Mouse (Mus musculus): ENCODE results near the gene Fam241a. TPM values are rescaled to one million over a fixed set of nuclear protein-coding genes. Genes with fewer than 3 reads are reported as not detected.
A peak's percentile ranks its signal among the peaks of the same experiment; 100 is the strongest.

Gene Fam241a
- polyA plus RNA-seq, 1 experiment from 2014 or later, result 47.3 TPM

- no peak overlapping the region for H3K9ac ChIP-seq
- no peak overlapping the region for H3K4me3 ChIP-seq (replicated peaks)
- no peak overlapping the region for H3K27ac ChIP-seq
- 88% methylated on average over 7 of the region's 7 CpGs for WGBS (ENCODE audit: insufficient replicate concordance)
- no peak overlapping the region for H3K4me2 ChIP-seq
- H3K36me3 ChIP-seq, result peaks cover 50% of the 10 kb centered on the region
- ATAC-seq (ENCODE audit: low read depth), result no peak
- H3K27me3 ChIP-seq, result no peaks in the 10 kb centered on the region
- DNase-seq, result no peak
- peaks cover 12% of the 10 kb centered on the region for H3K4me1 ChIP-seq (replicated peaks)
- H3K9me3 ChIP-seq (replicated peaks), result no peaks in the 10 kb centered on the region
Measured at GRCm38 (mm10) chr3:127875059-127875458, 21.1 kb downstream of the Fam241a start.

DNA sequence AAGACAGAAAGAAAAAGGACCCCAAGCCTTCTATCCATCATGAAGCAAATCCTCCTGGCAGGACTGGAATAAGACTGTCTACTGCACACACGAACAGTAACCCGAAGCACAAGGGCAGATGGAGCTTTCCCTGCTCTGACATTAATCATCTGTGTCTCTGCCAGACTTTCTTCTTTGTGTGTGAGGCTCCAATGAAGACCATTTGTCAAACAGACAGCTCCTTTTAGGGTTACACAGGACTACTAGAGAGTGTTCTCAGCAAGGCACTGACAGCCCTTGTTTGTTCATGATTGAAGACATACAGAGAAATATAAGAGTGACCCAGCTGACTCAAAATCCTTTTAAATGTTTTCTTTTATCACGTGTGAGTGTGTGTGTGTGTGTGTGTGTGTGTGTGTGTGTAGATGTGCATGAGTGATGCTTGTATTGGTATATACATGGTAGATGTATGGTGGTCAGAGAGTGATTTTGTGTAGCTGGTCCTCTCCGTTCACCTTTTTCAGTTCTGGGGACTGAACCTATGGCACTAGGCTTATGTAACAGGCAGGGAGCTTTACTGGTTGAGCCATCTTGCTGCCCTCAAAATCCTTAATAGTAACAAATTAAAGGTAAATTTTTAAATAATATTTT lies 21.8 kb downstream of the Fam241a start:
- no peak for ATAC-seq (ENCODE audit: low read depth)

GRCm38 (mm10) chr3:127871575-127871974 lies 24.5 kb downstream of the Fam241a start:
- no peak overlapping the region for H3K4me3 ChIP-seq (replicated peaks)
- DNase-seq (no peak), ATAC-seq (ENCODE audit: low read depth) (no peak)
- H3K9ac ChIP-seq, result no peak overlapping the region
- no peak overlapping the region for H3K27ac ChIP-seq
- H3K4me1 ChIP-seq (replicated peaks), result peaks cover 3% of the 10 kb centered on the region
- H3K4me2 ChIP-seq, result no peak overlapping the region
- peaks cover 61% of the 10 kb centered on the region for H3K36me3 ChIP-seq
- H3K27me3 ChIP-seq, result no peaks in the 10 kb centered on the region
- WGBS (ENCODE audit: insufficient replicate concordance), result 63% methylated on average over 9 of the region's 9 CpGs
- H3K9me3 ChIP-seq (replicated peaks), result no peaks in the 10 kb centered on the region

More for the DNA sequence above, 21.8 kb downstream of the Fam241a start:
- Histone ChIP-seq H3K9ac (no peak overlapping the region), H3K27me3 (no peaks in the 10 kb centered on the region), H3K36me3 (peaks cover 51% of the 10 kb centered on the region), H3K4me3 (replicated peaks) (no peak overlapping the region), H3K4me1 (replicated peaks) (peaks cover 5% of the 10 kb centered on the region), H3K27ac (no peak overlapping the region; the same call in 1 of the 2 replicates), H3K4me2 (no peak overlapping the region), H3K9me3 (replicated peaks) (no peaks in the 10 kb centered on the region)
- no peak for DNase-seq
- WGBS (ENCODE audit: insufficient replicate concordance), result 82% methylated on average over 4 of the region's 4 CpGs

- Histone ChIP-seq H3K27ac (no peak overlapping the region), H3K9me3 (replicated peaks) (no peaks in the 10 kb centered on the region), H3K36me3 (peaks cover 55% of the 10 kb centered on the region), H3K4me3 (replicated peaks) (no peak overlapping the region), H3K4me2 (no peak overlapping the region), H3K27me3 (no peaks in the 10 kb centered on the region), H3K4me1 (replicated peaks) (peaks cover 8% of the 10 kb centered on the region), H3K9ac (no peak overlapping the region)
- no peak for DNase-seq
- 85% methylated on average over 5 of the region's 5 CpGs for WGBS (ENCODE audit: insufficient replicate concordance)
- no peak for ATAC-seq (ENCODE audit: low read depth)
Measured at GRCm38 (mm10) chr3:127868880-127869279, 27.2 kb downstream of the Fam241a start.

- Histone ChIP-seq H3K9ac (no peak overlapping the region), H3K36me3 (peaks cover 55% of the 10 kb centered on the region), H3K27me3 (no peaks in the 10 kb centered on the region), H3K27ac (no peak overlapping the region), H3K9me3 (replicated peaks) (no peaks in the 10 kb centered on the region), H3K4me1 (replicated peaks) (peaks cover 8% of the 10 kb centered on the region), H3K4me2 (no peak overlapping the region), H3K4me3 (replicated peaks) (no peak overlapping the region)
- ATAC-seq (ENCODE audit: low read depth) (no peak), DNase-seq (no peak)
- 87% methylated on average over 9 of the region's 9 CpGs for WGBS (ENCODE audit: insufficient replicate concordance)
Measured at GRCm38 (mm10) chr3:127868046-127868758, 27.9 kb downstream of the Fam241a start.

DNA sequence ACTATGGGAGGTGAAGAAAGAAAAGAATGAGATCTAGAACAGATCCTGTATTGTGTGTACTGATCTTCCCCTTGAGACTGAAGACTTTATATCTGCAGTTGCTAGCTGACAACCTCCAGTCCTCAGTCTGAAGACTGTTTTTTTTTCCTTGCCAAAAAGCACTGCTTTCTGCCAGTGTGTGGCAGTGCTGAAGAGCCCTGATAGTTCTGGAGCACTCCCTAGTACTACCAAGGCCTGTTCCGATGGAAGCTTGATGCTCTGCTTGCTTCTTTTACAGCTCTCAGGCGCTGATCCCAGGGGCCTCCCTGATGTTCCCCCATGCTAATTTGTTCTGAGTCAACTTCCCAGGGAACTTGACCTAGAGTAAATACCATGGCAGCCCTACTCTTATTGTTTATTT lies 31.9 kb downstream of the Fam241a start:
- DNase-seq (no peak), ATAC-seq (ENCODE audit: low read depth) (no peak)
- peaks cover 39% of the 10 kb centered on the region for H3K36me3 ChIP-seq

DNA sequence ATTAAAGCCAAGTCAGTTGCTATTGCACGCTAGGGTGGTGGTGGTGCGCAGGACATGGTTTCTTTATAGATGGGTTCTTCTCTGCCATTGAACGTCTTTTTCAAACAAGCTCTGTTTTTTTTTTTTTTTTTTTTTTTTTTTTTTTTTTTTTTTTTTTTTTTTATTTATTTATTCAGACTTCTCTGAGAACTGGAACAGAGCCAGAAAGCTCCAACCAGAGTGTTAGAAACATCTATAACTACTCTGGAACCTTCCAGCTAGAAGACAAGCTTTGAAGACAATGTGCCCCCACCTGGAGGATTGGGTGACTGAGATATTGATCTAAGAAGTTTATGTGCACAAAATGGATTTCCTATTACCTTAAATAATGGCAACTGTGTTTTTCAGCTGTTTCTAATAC lies 32.6 kb downstream of the Fam241a start:
- 0 out of 2 replicates have a peak, but pooled peaks cover 6% of the 10 kb centered on the region for H3K4me1 ChIP-seq (replicated peaks)
- H3K9me3 ChIP-seq (replicated peaks), result no peaks in the 10 kb centered on the region
- H3K36me3 ChIP-seq, result peaks cover 33% of the 10 kb centered on the region
- ATAC-seq (ENCODE audit: low read depth), result no peak
- H3K4me3 ChIP-seq (replicated peaks), result no peak overlapping the region
- no peak overlapping the region for H3K9ac ChIP-seq
- H3K27ac ChIP-seq, result no peak overlapping the region
- no peak overlapping the region for H3K4me2 ChIP-seq
- no peak for DNase-seq
- 75% methylated on average over 3 of the region's 3 CpGs for WGBS (ENCODE audit: insufficient replicate concordance)
- no peaks in the 10 kb centered on the region for H3K27me3 ChIP-seq

More for the DNA sequence above, 31.9 kb downstream of the Fam241a start:
- Histone ChIP-seq H3K4me1 (replicated peaks) (0 out of 2 replicates have a peak, but pooled peaks cover 6% of the 10 kb centered on the region), H3K4me2 (no peak overlapping the region), H3K27me3 (no peaks in the 10 kb centered on the region), H3K27ac (no peak overlapping the region), H3K9ac (no peak overlapping the region), H3K9me3 (replicated peaks) (no peaks in the 10 kb centered on the region), H3K4me3 (replicated peaks) (no peak overlapping the region)
- WGBS (ENCODE audit: insufficient replicate concordance), result 57% methylated on average over 2 of the region's 2 CpGs

- H3K27me3 ChIP-seq, result no peaks in the 10 kb centered on the region
- no peaks in the 10 kb centered on the region for H3K9me3 ChIP-seq (replicated peaks)
- no peak overlapping the region for H3K4me3 ChIP-seq (replicated peaks)
- H3K4me2 ChIP-seq, result no peak overlapping the region
- DNase-seq (no peak), ATAC-seq (ENCODE audit: low read depth) (no peak)
- peaks cover 26% of the 10 kb centered on the region for H3K36me3 ChIP-seq
- 0 out of 2 replicates have a peak, but pooled peaks cover 6% of the 10 kb centered on the region for H3K4me1 ChIP-seq (replicated peaks)
- H3K9ac ChIP-seq, result no peak overlapping the region
- WGBS (ENCODE audit: insufficient replicate concordance), result 42% methylated on average over 4 of the region's 4 CpGs
- H3K27ac ChIP-seq, result no peak overlapping the region
Measured at GRCm38 (mm10) chr3:127862479-127862878, 33.6 kb downstream of the Fam241a start.

DNA sequence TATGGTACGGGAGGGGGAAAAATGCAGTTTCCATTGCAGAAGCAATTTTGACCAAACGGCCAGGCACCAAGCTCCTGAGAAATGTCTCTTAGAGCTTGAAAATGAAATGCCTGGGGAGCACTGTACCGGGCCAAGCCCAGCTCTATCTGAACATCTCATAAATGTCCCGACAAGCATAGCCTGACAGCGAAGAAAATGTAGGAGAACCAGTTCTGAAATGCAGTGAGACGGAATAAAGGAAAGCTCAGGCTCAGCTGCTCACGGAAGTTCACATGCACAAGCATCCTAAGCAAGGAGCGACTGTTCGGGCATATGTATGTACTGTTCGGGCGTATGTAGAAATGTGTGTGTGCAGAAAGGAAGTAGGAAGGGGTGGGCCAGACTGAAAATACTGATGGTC lies 34.8 kb downstream of the Fam241a start:
- H3K4me3 ChIP-seq (replicated peaks), result no peak overlapping the region
- H3K4me1 ChIP-seq (replicated peaks), result 0 out of 2 replicates have a peak, but pooled peaks cover 6% of the 10 kb centered on the region
- no peaks in the 10 kb centered on the region for H3K9me3 ChIP-seq (replicated peaks)
- no peak for DNase-seq
- H3K9ac ChIP-seq, result no peak overlapping the region
- 88% methylated on average over 11 of the region's 11 CpGs for WGBS (ENCODE audit: insufficient replicate concordance)
- no peak for ATAC-seq (ENCODE audit: low read depth)
- no peak overlapping the region for H3K4me2 ChIP-seq
- no peaks in the 10 kb centered on the region for H3K27me3 ChIP-seq
- H3K36me3 ChIP-seq, result peaks cover 14% of the 10 kb centered on the region
- H3K27ac ChIP-seq, result no peak overlapping the region

- Histone ChIP-seq H3K4me1 (replicated peaks) (peaks cover 41% of the 10 kb centered on the region), H3K4me3 (replicated peaks) (no peak overlapping the region), H3K36me3 (no peaks in the 10 kb centered on the region), H3K27me3 (no peaks in the 10 kb centered on the region), H3K27ac (no peak overlapping the region), H3K9ac (no peak overlapping the region), H3K4me2 (no peak overlapping the region), H3K9me3 (replicated peaks) (no peaks in the 10 kb centered on the region)
- WGBS (ENCODE audit: insufficient replicate concordance), result 37% methylated on average over 15 of the region's 15 CpGs
- ATAC-seq (ENCODE audit: low read depth) (peak; percentile 38; the same call in 1 of the 2 replicates), DNase-seq (peak; percentile 56)
Measured at GRCm38 (mm10) chr3:127853431-127854206, 42.5 kb downstream of the Fam241a start.

GRCm38 (mm10) chr3:127852722-127853121 lies 43.4 kb downstream of the Fam241a start:
- no peaks in the 10 kb centered on the region for H3K27me3 ChIP-seq
- no peak overlapping the region for H3K9ac ChIP-seq
- H3K9me3 ChIP-seq (replicated peaks), result no peaks in the 10 kb centered on the region
- no peak overlapping the region for H3K27ac ChIP-seq
- ATAC-seq (ENCODE audit: low read depth) (no peak), DNase-seq (no peak)
- WGBS (ENCODE audit: insufficient replicate concordance), result 74% methylated on average over 9 of the region's 9 CpGs
- H3K4me1 ChIP-seq (replicated peaks), result peaks cover 48% of the 10 kb centered on the region
- H3K4me2 ChIP-seq, result no peak overlapping the region
- H3K4me3 ChIP-seq (replicated peaks), result no peak overlapping the region
- H3K36me3 ChIP-seq, result no peaks in the 10 kb centered on the region
